Mouse (Mus musculus): ENCODE results near the gene Gm10271. TPM values are rescaled to one million over a fixed set of nuclear protein-coding genes. Genes with fewer than 3 reads are reported as not detected.

Gene Gm10271
- polyA plus RNA-seq, 1 experiment: not detected

GRCm38 (mm10) chr10:116977858-116978257 lies 5.4 kb upstream of the Gm10271 start:
- Histone ChIP-seq H3K27me3 (ENCODE audit: control insufficient read depth, insufficient read depth, low read length) (no peaks in the 10 kb centered on the region), H3K36me3 (ENCODE audit: control insufficient read depth, insufficient read depth, low read length) (no peaks in the 10 kb centered on the region), H3K4me3 (ENCODE audit: control insufficient read depth, low read depth, low read length) (no peak overlapping the region), H3K27ac (ENCODE audit: control insufficient read depth, insufficient read depth, low read depth, low read length) (no peak overlapping the region), H3K4me1 (ENCODE audit: control insufficient read depth, insufficient read depth, low read length) (peaks cover 5% of the 10 kb centered on the region)
- TF ChIP-seq POLR2A (IDR thresholded peaks at IDR 0.05; ENCODE audit: control insufficient read depth, low read depth, low read length): no peak
- no peak for TF ChIP-seq CTCF (IDR thresholded peaks at IDR 0.05; ENCODE audit: control insufficient read depth, insufficient read depth, insufficient replicate concordance, low read depth, low read length)

- H3K27ac ChIP-seq (ENCODE audit: control insufficient read depth, insufficient read depth, low read depth, low read length): no peak overlapping the region
- TF ChIP-seq CTCF (IDR thresholded peaks at IDR 0.05; ENCODE audit: control insufficient read depth, insufficient read depth, insufficient replicate concordance, low read depth, low read length) (no peak), POLR2A (IDR thresholded peaks at IDR 0.05; ENCODE audit: control insufficient read depth, low read depth, low read length) (no peak)
- no peaks in the 10 kb centered on the region for H3K27me3 ChIP-seq (ENCODE audit: control insufficient read depth, insufficient read depth, low read length)
- no peak overlapping the region for H3K4me3 ChIP-seq (ENCODE audit: control insufficient read depth, low read depth, low read length)
- peaks cover 6% of the 10 kb centered on the region for H3K4me1 ChIP-seq (ENCODE audit: control insufficient read depth, insufficient read depth, low read length)
- no peaks in the 10 kb centered on the region for H3K36me3 ChIP-seq (ENCODE audit: control insufficient read depth, insufficient read depth, low read length)
These were observed 5.0 kb upstream of the Gm10271 start for GRCm38 (mm10) chr10:116977455-116977854.

GRCm38 (mm10) chr10:116968741-116969140 lies 3.7 kb downstream of the Gm10271 start:
- TF ChIP-seq POLR2A (IDR thresholded peaks at IDR 0.05; ENCODE audit: control insufficient read depth, low read depth, low read length): no peak
- no peak for TF ChIP-seq CTCF (IDR thresholded peaks at IDR 0.05; ENCODE audit: control insufficient read depth, insufficient read depth, insufficient replicate concordance, low read depth, low read length)
- Histone ChIP-seq H3K4me1 (ENCODE audit: control insufficient read depth, insufficient read depth, low read length) (peaks cover 6% of the 10 kb centered on the region), H3K4me3 (ENCODE audit: control insufficient read depth, low read depth, low read length) (no peak overlapping the region), H3K27ac (ENCODE audit: control insufficient read depth, insufficient read depth, low read depth, low read length) (no peak overlapping the region), H3K36me3 (ENCODE audit: control insufficient read depth, insufficient read depth, low read length) (no peaks in the 10 kb centered on the region), H3K27me3 (ENCODE audit: control insufficient read depth, insufficient read depth, low read length) (no peaks in the 10 kb centered on the region)

- TF ChIP-seq POLR2A (IDR thresholded peaks at IDR 0.05; ENCODE audit: control insufficient read depth, low read depth, low read length) (no peak), CTCF (IDR thresholded peaks at IDR 0.05; ENCODE audit: control insufficient read depth, insufficient read depth, insufficient replicate concordance, low read depth, low read length) (no peak)
- H3K36me3 ChIP-seq (ENCODE audit: control insufficient read depth, insufficient read depth, low read length): no peaks in the 10 kb centered on the region
- H3K27me3 ChIP-seq (ENCODE audit: control insufficient read depth, insufficient read depth, low read length): no peaks in the 10 kb centered on the region
- no peak overlapping the region for H3K27ac ChIP-seq (ENCODE audit: control insufficient read depth, insufficient read depth, low read depth, low read length)
- H3K4me3 ChIP-seq (ENCODE audit: control insufficient read depth, low read depth, low read length): no peak overlapping the region
- H3K4me1 ChIP-seq (ENCODE audit: control insufficient read depth, insufficient read depth, low read length): peaks cover 6% of the 10 kb centered on the region; the same call in 1 of the 2 replicates
These were observed 6.3 kb downstream of the Gm10271 start for GRCm38 (mm10) chr10:116966065-116966464.

DNA sequence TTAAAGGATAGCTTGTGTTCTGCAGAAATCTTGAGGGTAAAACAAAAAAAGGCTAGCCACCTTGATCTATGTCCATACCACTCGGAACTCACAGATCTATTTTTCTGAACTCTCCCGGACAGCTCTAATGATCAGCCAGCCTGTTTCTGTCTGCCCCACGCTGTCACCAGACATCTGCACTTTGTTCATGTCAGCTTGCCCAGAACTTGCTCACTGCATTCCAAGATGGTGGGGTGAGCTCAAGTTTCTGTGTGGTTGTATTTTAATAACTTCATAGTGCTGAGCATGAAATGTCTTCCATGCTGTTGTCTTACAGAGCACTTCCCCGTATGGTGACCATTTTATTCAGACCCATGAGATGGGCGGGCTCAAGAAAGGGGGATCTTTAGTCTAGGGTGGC lies 7.1 kb downstream of the Gm10271 start:
- Histone ChIP-seq H3K4me3 (ENCODE audit: control insufficient read depth, low read depth, low read length) (no peak overlapping the region), H3K4me1 (ENCODE audit: control insufficient read depth, insufficient read depth, low read length) (peaks cover 6% of the 10 kb centered on the region; the same call in 1 of the 2 replicates), H3K27me3 (ENCODE audit: control insufficient read depth, insufficient read depth, low read length) (no peaks in the 10 kb centered on the region), H3K27ac (ENCODE audit: control insufficient read depth, insufficient read depth, low read depth, low read length) (no peak overlapping the region), H3K36me3 (ENCODE audit: control insufficient read depth, insufficient read depth, low read length) (no peaks in the 10 kb centered on the region)
- no peak for TF ChIP-seq CTCF (IDR thresholded peaks at IDR 0.05; ENCODE audit: control insufficient read depth, insufficient read depth, insufficient replicate concordance, low read depth, low read length)
- TF ChIP-seq POLR2A (IDR thresholded peaks at IDR 0.05; ENCODE audit: control insufficient read depth, low read depth, low read length): no peak

DNA sequence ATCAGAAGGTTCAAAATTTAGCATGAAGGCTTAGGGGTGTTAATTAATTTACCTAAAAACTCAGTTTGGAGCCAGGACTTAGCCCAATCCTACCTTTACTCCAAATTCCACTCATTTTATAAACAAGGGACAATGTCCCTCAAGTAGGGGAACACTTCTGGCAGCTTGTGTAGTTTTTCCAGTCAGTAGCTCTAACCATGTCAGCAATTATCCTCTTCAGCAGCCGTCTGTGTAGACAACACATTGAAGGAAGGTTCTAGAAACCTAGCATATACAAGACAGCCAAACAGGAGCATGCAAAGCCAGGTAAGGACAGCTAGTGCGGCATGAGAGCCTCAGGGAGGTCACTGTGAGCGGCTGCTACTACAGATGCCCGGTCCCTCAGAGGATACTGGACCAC lies 7.8 kb downstream of the Gm10271 start:
- H3K27ac ChIP-seq (ENCODE audit: control insufficient read depth, insufficient read depth, low read depth, low read length): no peak overlapping the region
- H3K36me3 ChIP-seq (ENCODE audit: control insufficient read depth, insufficient read depth, low read length): no peaks in the 10 kb centered on the region
- no peak overlapping the region for H3K4me3 ChIP-seq (ENCODE audit: control insufficient read depth, low read depth, low read length)
- no peaks in the 10 kb centered on the region for H3K27me3 ChIP-seq (ENCODE audit: control insufficient read depth, insufficient read depth, low read length)
- TF ChIP-seq CTCF (IDR thresholded peaks at IDR 0.05; ENCODE audit: control insufficient read depth, insufficient read depth, insufficient replicate concordance, low read depth, low read length): no peak
- TF ChIP-seq POLR2A (IDR thresholded peaks at IDR 0.05; ENCODE audit: control insufficient read depth, low read depth, low read length): no peak
- H3K4me1 ChIP-seq (ENCODE audit: control insufficient read depth, insufficient read depth, low read length): peaks cover 6% of the 10 kb centered on the region; the same call in 1 of the 2 replicates

- H3K4me3 ChIP-seq (ENCODE audit: control insufficient read depth, low read depth, low read length): no peak overlapping the region
- H3K36me3 ChIP-seq (ENCODE audit: control insufficient read depth, insufficient read depth, low read length): no peaks in the 10 kb centered on the region
- H3K27ac ChIP-seq (ENCODE audit: control insufficient read depth, insufficient read depth, low read depth, low read length): no peak overlapping the region
- H3K4me1 ChIP-seq (ENCODE audit: control insufficient read depth, insufficient read depth, low read length): peaks cover 6% of the 10 kb centered on the region; the same call in 1 of the 2 replicates
- H3K27me3 ChIP-seq (ENCODE audit: control insufficient read depth, insufficient read depth, low read length): no peaks in the 10 kb centered on the region
- TF ChIP-seq CTCF (IDR thresholded peaks at IDR 0.05; ENCODE audit: control insufficient read depth, insufficient read depth, insufficient replicate concordance, low read depth, low read length): no peak
- no peak for TF ChIP-seq POLR2A (IDR thresholded peaks at IDR 0.05; ENCODE audit: control insufficient read depth, low read depth, low read length)
These were observed 8.3 kb downstream of the Gm10271 start for GRCm38 (mm10) chr10:116964084-116964483.

- Histone ChIP-seq H3K27ac (ENCODE audit: control insufficient read depth, insufficient read depth, low read depth, low read length) (no peak overlapping the region), H3K27me3 (ENCODE audit: control insufficient read depth, insufficient read depth, low read length) (no peaks in the 10 kb centered on the region), H3K4me3 (ENCODE audit: control insufficient read depth, low read depth, low read length) (peak overlapping the region; percentile 43), H3K4me1 (ENCODE audit: control insufficient read depth, insufficient read depth, low read length) (peaks cover 6% of the 10 kb centered on the region; the same call in 1 of the 2 replicates), H3K36me3 (ENCODE audit: control insufficient read depth, insufficient read depth, low read length) (no peaks in the 10 kb centered on the region)
- TF ChIP-seq CTCF (IDR thresholded peaks at IDR 0.05; ENCODE audit: control insufficient read depth, insufficient read depth, insufficient replicate concordance, low read depth, low read length): peak; percentile 15; the same call in 1 of the 2 replicates
- TF ChIP-seq POLR2A (IDR thresholded peaks at IDR 0.05; ENCODE audit: control insufficient read depth, low read depth, low read length): no peak
These were observed 9.6 kb downstream of the Gm10271 start for GRCm38 (mm10) chr10:116962803-116963202.
